Mouse (Mus musculus): ENCODE results near the gene Dlat.

The Dlat gene
- long read RNA-seq, experiment 1, full-length matches to known transcripts, result 42 of 51 reads
- long read RNA-seq, experiment 1, partial matches to known transcripts, result 7 of 51 reads
- long read RNA-seq, experiment 1, other reads (novel, unspliced or antisense), result 2 of 51 reads
- long read RNA-seq, experiment 2, full-length matches to known transcripts, result 44 of 57 reads
- long read RNA-seq, experiment 2, partial matches to known transcripts, result 8 of 57 reads
- long read RNA-seq, experiment 2, other reads (novel, unspliced or antisense), result 5 of 57 reads

GRCm38 (mm10) chr9:50659392-50660217, at the start of gene Dlat:
TSS of gene Dlat (minus strand) at chr9:50659780.
- intact Hi-C loops (cut with DNase I), result no loop called here

GRCm38 (mm10) chr9:50709108-50709507, 49.5 kb upstream of the Dlat start:
- intact Hi-C loops (cut with DNase I), result loop anchor here (5.0 to 10.0 kb wide), 2 partner anchors 56 to 73 kb away; partner anchors contain the start of gene Fdxacb1

GRCm38 (mm10) chr9:50704907-50705306, 45.3 kb upstream of the Dlat start:
- intact Hi-C loops (cut with DNase I), result loop anchor here (5.0 to 10.0 kb wide), 2 partner anchors 60 to 77 kb away; partner anchors contain the start of gene Fdxacb1

- intact Hi-C loops (cut with DNase I), result loop anchor here (10.0 kb wide), 1 partner anchor 64 kb away; the partner anchor contains the start of gene Fdxacb1
Measured at GRCm38 (mm10) chr9:50700921-50701691, 41.5 kb upstream of the Dlat start.

GRCm38 (mm10) chr9:50698418-50699409, 39.1 kb upstream of the Dlat start:
- intact Hi-C loops (cut with DNase I), result no loop called here

GRCm38 (mm10) chr9:50697706-50698041, 38.1 kb upstream of the Dlat start:
- intact Hi-C loops (cut with DNase I), result no loop called here

GRCm38 (mm10) chr9:50696851-50697705, 37.5 kb upstream of the Dlat start:
- intact Hi-C loops (cut with DNase I), result no loop called here

GRCm38 (mm10) chr9:50695153-50695552, 35.6 kb upstream of the Dlat start:
- intact Hi-C loops (cut with DNase I), result no loop called here

GRCm38 (mm10) chr9:50693631-50694030, 34.1 kb upstream of the Dlat start:
- intact Hi-C loops (cut with DNase I), result no loop called here

GRCm38 (mm10) chr9:50692626-50693580, 33.3 kb upstream of the Dlat start:
- intact Hi-C loops (cut with DNase I), result no loop called here

- intact Hi-C loops (cut with DNase I), result no loop called here
Measured at GRCm38 (mm10) chr9:50686866-50687652, 27.5 kb upstream of the Dlat start.

- intact Hi-C loops (cut with DNase I), result no loop called here
Measured at GRCm38 (mm10) chr9:50681727-50682126, 22.1 kb upstream of the Dlat start.

GRCm38 (mm10) chr9:50679406-50679805, 19.8 kb upstream of the Dlat start:
- intact Hi-C loops (cut with DNase I), result no loop called here

GRCm38 (mm10) chr9:50674771-50675170, 15.2 kb upstream of the Dlat start:
- intact Hi-C loops (cut with DNase I), result no loop called here

GRCm38 (mm10) chr9:50670690-50671089, 11.1 kb upstream of the Dlat start:
- intact Hi-C loops (cut with DNase I), result no loop called here

- intact Hi-C loops (cut with DNase I), result no loop called here
Measured at GRCm38 (mm10) chr9:50667579-50668498, 8.3 kb upstream of the Dlat start.

Data from adrenal gland (tissue).